In genomic region chr12:118519801-118520327, GRCm38 (mm10) we compare ENCODE assay signal across 26 mouse cellular contexts.
DNase-seq lines count a peak whose midpoint lies in the region; ATAC-seq lines count a peak whose summit lies in the region.
"Had no signal": no experiment of that assay in that cellular context is flagged by ENCODE, and none has a peak within 500 bp of the region (broad histone marks: within the 10 kb centered on the region; RNA-seq: fewer than 3 reads in every experiment).

No protein-coding gene starts in this region.

- no peak for ATAC-seq in hindbrain, embryonic 16.5 days
- ATAC-seq in forebrain, embryonic 13.5 days, result no peak
- ATAC-seq in midbrain, embryonic 15.5 days (replicated peaks), result 0 out of 2 replicates have a peak, but pooled peaks have one; percentile 65
- ATAC-seq: CD4-positive, CD25-positive, alpha-beta regulatory T cell, adult 4 months; liver, postnatal 0 days; lung, postnatal 0 days; Patski had no signal

- no peak overlapping the region for H3K4me3 ChIP-seq in hindbrain, embryonic 16.5 days (ENCODE audit: low read length)
- no peak overlapping the region for H3K4me3 ChIP-seq in hindbrain, embryonic 10.5 days
- no peak overlapping the region; the same call in 1 of the 2 replicates for H3K4me3 ChIP-seq in forebrain, embryonic 13.5 days
- no peak overlapping the region for H3K4me3 ChIP-seq in midbrain, embryonic 15.5 days
- H3K4me3 ChIP-seq: embryonic facial prominence, embryonic 15.5 days; heart, embryonic 12.5 days; kidney, embryonic 15.5 days had no signal

- WGBS in hindbrain, embryonic 16.5 days, result 19% methylated on average over 10 of the region's 10 CpGs
- WGBS in hindbrain, embryonic 10.5 days, result 28% methylated on average over 10 of the region's 10 CpGs
- whole genome bisulfite sequencing in forebrain, embryonic 13.5 days, result 7% methylated on average over 10 of the region's 10 CpGs
- WGBS in midbrain, embryonic 15.5 days, result 24% methylated on average over 10 of the region's 10 CpGs

- H3K9me3 ChIP-seq in hindbrain, embryonic 16.5 days (ENCODE audit: control insufficient read depth, low read length), result no peaks in the 10 kb centered on the region
- H3K9me3 ChIP-seq in hindbrain, embryonic 10.5 days, result no peaks in the 10 kb centered on the region
- no peaks in the 10 kb centered on the region for H3K9me3 ChIP-seq in forebrain, embryonic 13.5 days (replicated peaks)
- no peaks in the 10 kb centered on the region for H3K9me3 ChIP-seq in midbrain, embryonic 15.5 days
- H3K9me3 ChIP-seq: embryonic facial prominence, embryonic 15.5 days; G1E; heart, embryonic 12.5 days; kidney, embryonic 15.5 days had no signal

- H3K36me3 ChIP-seq in hindbrain, embryonic 16.5 days (ENCODE audit: control insufficient read depth, insufficient read depth, low read length), result no peaks in the 10 kb centered on the region
- no peaks in the 10 kb centered on the region for H3K36me3 ChIP-seq in hindbrain, embryonic 10.5 days
- no peaks in the 10 kb centered on the region for H3K36me3 ChIP-seq in forebrain, embryonic 13.5 days (ENCODE audit: poor library complexity, severe bottlenecking)
- H3K36me3 ChIP-seq in midbrain, embryonic 15.5 days (replicated peaks), result no peaks in the 10 kb centered on the region
- H3K36me3 ChIP-seq: embryonic facial prominence, embryonic 15.5 days; G1E; heart, embryonic 12.5 days; kidney, embryonic 15.5 days had no signal

- no peak overlapping the region for H3K27ac ChIP-seq in hindbrain, embryonic 16.5 days (ENCODE audit: low read depth, low read length)
- H3K27ac ChIP-seq in hindbrain, embryonic 10.5 days, result no peak overlapping the region
- no peak overlapping the region for H3K27ac ChIP-seq in forebrain, embryonic 13.5 days
- no peak overlapping the region for H3K27ac ChIP-seq in midbrain, embryonic 15.5 days
- H3K27ac ChIP-seq: embryonic facial prominence, embryonic 15.5 days; kidney, embryonic 15.5 days; macrophage had no signal

- DNase-seq in hindbrain, embryonic 10.5 days (ENCODE audit: low spot score), result no peak
- peak; percentile 54 for DNase-seq in ES-CJ7 (ENCODE audit: low read depth, low spot score)
- no peak for DNase-seq in cerebellum, postnatal 10 days
- no peak for DNase-seq in right cerebral cortex, adult 18-20 months
- DNase-seq: adrenal gland, postnatal 10 days; cerebellum, adult 18-20 months; gastrocnemius, postnatal 14 days; heart, adult 18-20 months; heart, postnatal 10 days; kidney, adult 11 months; kidney, postnatal 4 days; liver; liver, postnatal 0 days; thymus, adult 2 months; thymus, postnatal 4 days had no signal

- no peaks in the 10 kb centered on the region for H3K4me1 ChIP-seq in hindbrain, embryonic 16.5 days (ENCODE audit: control insufficient read depth, insufficient read depth, low read depth, low read length)
- H3K4me1 ChIP-seq in hindbrain, embryonic 10.5 days (replicated peaks), result peaks cover 35% of the 10 kb centered on the region
- H3K4me1 ChIP-seq in forebrain, embryonic 13.5 days, result peaks cover 26% of the 10 kb centered on the region
- 0 out of 2 replicates have a peak, but pooled peaks cover 3% of the 10 kb centered on the region for H3K4me1 ChIP-seq in midbrain, embryonic 15.5 days
- H3K4me1 ChIP-seq: embryonic facial prominence, embryonic 15.5 days; heart, embryonic 12.5 days; kidney, embryonic 15.5 days had no signal

- no peak overlapping the region for H3K4me2 ChIP-seq in hindbrain, embryonic 16.5 days (ENCODE audit: low read length)
- H3K4me2 ChIP-seq in forebrain, embryonic 13.5 days, result peak overlapping the region; percentile 36
- H3K4me2 ChIP-seq in midbrain, embryonic 15.5 days, result no peak overlapping the region
- H3K4me2 ChIP-seq: embryonic facial prominence, embryonic 15.5 days; heart, embryonic 12.5 days; kidney, embryonic 15.5 days had no signal

- no peaks in the 10 kb centered on the region for H3K27me3 ChIP-seq in hindbrain, embryonic 16.5 days (replicated peaks; ENCODE audit: control insufficient read depth, insufficient read depth, low read length)
- peaks cover 28% of the 10 kb centered on the region for H3K27me3 ChIP-seq in hindbrain, embryonic 10.5 days (ENCODE audit: insufficient read depth, poor library complexity, severe bottlenecking)
- H3K27me3 ChIP-seq in forebrain, embryonic 13.5 days, result no peaks in the 10 kb centered on the region; the same call in 1 of the 2 replicates
- H3K27me3 ChIP-seq in midbrain, embryonic 15.5 days (replicated peaks), result no peaks in the 10 kb centered on the region
- H3K27me3 ChIP-seq: Patski had no signal

- 0 out of 2 replicates have a peak overlapping the region, but pooled peaks have one; percentile 9 for H3K9ac ChIP-seq in hindbrain, embryonic 16.5 days (ENCODE audit: low read depth, low read length)
- H3K9ac ChIP-seq in forebrain, embryonic 13.5 days, result no peak overlapping the region
- H3K9ac ChIP-seq in midbrain, embryonic 15.5 days, result no peak overlapping the region
- H3K9ac ChIP-seq: embryonic facial prominence, embryonic 15.5 days; heart, embryonic 12.5 days; kidney, embryonic 15.5 days; liver, postnatal 0 days had no signal
